Mouse (Mus musculus) stomach, embryonic 14.5 days (tissue): ENCODE results near the gene Tcf7l2. TPM values are rescaled to one million over a fixed set of nuclear protein-coding genes. Genes with fewer than 3 reads are reported as not detected.

ENCODE experiments used
- ATAC-seq: fragments of 200-750 bp; cut with Nextera tagmentation; 2 replicates; pipeline ENCODE4 v1.8.0; 2017; ENCODE audit warnings: low read depth, moderate TSS enrichment; ENCODE audit not compliant: insufficient number of reproducible peaks, insufficient read depth, low FRiP score
- H3K27ac ChIP-seq: fragments of 300-500 bp; sonication (generic); 2 replicates; pipeline ENCODE4 v1.5.1; 2014; ENCODE audit warnings: mild to moderate bottlenecking, low read length, moderate library complexity, mixed read lengths
- H3K27me3 ChIP-seq: fragments of 300-500 bp; sonication (generic); 2 replicates; pipeline ENCODE4 v1.6.1; 2014; ENCODE audit warnings: low read length, control low read depth, mixed read lengths; ENCODE audit not compliant: control insufficient read depth, insufficient read depth
- H3K36me3 ChIP-seq: fragments of 300-500 bp; sonication (generic); 2 replicates; pipeline ENCODE4 v1.6.1; 2014; ENCODE audit warnings: mild to moderate bottlenecking, control low read depth, low read length, moderate library complexity, mixed read lengths; ENCODE audit not compliant: control insufficient read depth, insufficient read depth
- H3K4me1 ChIP-seq: fragments of 300-500 bp; sonication (generic); 2 replicates; pipeline ENCODE4 v1.6.1; 2014; ENCODE audit warnings: low read length, control low read depth, mixed read lengths; ENCODE audit not compliant: control insufficient read depth, insufficient read depth
- H3K4me2 ChIP-seq: fragments of 300-500 bp; sonication (generic); replicated peaks from 2 replicates; pipeline ENCODE4 v1.6.1; 2014; ENCODE audit warnings: low read depth, low read length, control low read depth
- H3K4me3 ChIP-seq: fragments of 300-500 bp; sonication (generic); 2 replicates; pipeline ENCODE4 v1.5.1; 2014; ENCODE audit warnings: low read depth, low read length, control low read depth
- H3K9ac ChIP-seq: fragments of 300-500 bp; sonication (generic); replicated peaks from 2 replicates; pipeline ENCODE4 v1.6.1; 2014; ENCODE audit warnings: low read depth, mild to moderate bottlenecking, control low read depth, low read length, moderate library complexity, mixed read lengths
- H3K9me3 ChIP-seq: fragments of 300-500 bp; sonication (generic); 2 replicates; pipeline ENCODE4 v1.6.1; 2016; ENCODE audit warnings: low read depth, low read length, control low read depth; ENCODE audit not compliant: control insufficient read depth
- WGBS: fragments of 180-500 bp; shearing (Covaris S2); extraction: QIAGEN DNeasy Blood & Tissue Kit; methylation state at CpG from one replicate; pipeline ENCODE4 v1.1.7; 2014; 5-methylcytosine and 5-hydroxymethylcytosine counted together
- polyA plus RNA-seq: library from polyadenylated mRNA; unstranded; fragments of >200 nt; fragmentation: Nextera tagmentation; extraction: Ambion mirVana; gene quantifications from 2 replicates; pipeline ENCODE4 v1.2.1, GENCODE M21; 2014

The Tcf7l2 gene
- polyA plus RNA-seq, 1 experiment from 2014 or later: 151 TPM

GRCm38 (mm10) chr19:55714665-55715064 lies 27.0 kb upstream of the Tcf7l2 start:
- Histone ChIP-seq H3K27ac (peak overlapping the region; percentile 63; the same call in 1 of the 2 replicates), H3K4me2 (no peak overlapping the region), H3K4me1 (peaks cover 5% of the 10 kb centered on the region; the same call in 1 of the 2 replicates), H3K36me3 (no peaks in the 10 kb centered on the region), H3K27me3 (no peaks in the 10 kb centered on the region), H3K4me3 (no peak overlapping the region), H3K9me3 (no peaks in the 10 kb centered on the region), H3K9ac (no peak overlapping the region)
- ATAC-seq: peak; percentile 65
- WGBS: 55% methylated on average over 3 of the region's 3 CpGs

GRCm38 (mm10) chr19:55719083-55719482 lies 22.5 kb upstream of the Tcf7l2 start:
- no peaks in the 10 kb centered on the region for H3K36me3 ChIP-seq
- 72% methylated on average over 6 of the region's 6 CpGs for WGBS
- no peak for ATAC-seq
- H3K4me2 ChIP-seq: no peak overlapping the region
- no peak overlapping the region for H3K27ac ChIP-seq
- no peak overlapping the region for H3K9ac ChIP-seq
- H3K4me3 ChIP-seq: no peak overlapping the region
- H3K4me1 ChIP-seq: peaks cover 5% of the 10 kb centered on the region; the same call in 1 of the 2 replicates
- H3K27me3 ChIP-seq: no peaks in the 10 kb centered on the region
- H3K9me3 ChIP-seq: no peaks in the 10 kb centered on the region

- Histone ChIP-seq H3K27ac (no peak overlapping the region; the same call in 1 of the 2 replicates), H3K27me3 (no peaks in the 10 kb centered on the region), H3K9ac (no peak overlapping the region), H3K9me3 (no peaks in the 10 kb centered on the region), H3K4me3 (no peak overlapping the region), H3K4me1 (peaks cover under 1% of the 10 kb centered on the region; the same call in 1 of the 2 replicates), H3K4me2 (no peak overlapping the region), H3K36me3 (no peaks in the 10 kb centered on the region)
- ATAC-seq: no peak; the same call in 1 of the 2 replicates
- 69% methylated on average over 20 of the region's 20 CpGs for WGBS
Observed at GRCm38 (mm10) chr19:55719524-55720408, 21.9 kb upstream of the Tcf7l2 start.

- H3K27me3 ChIP-seq: no peaks in the 10 kb centered on the region
- H3K4me2 ChIP-seq: no peak overlapping the region
- WGBS: 72% methylated on average over 16 of the region's 16 CpGs
Observed at GRCm38 (mm10) chr19:55720409-55721092, 21.1 kb upstream of the Tcf7l2 start.

GRCm38 (mm10) chr19:55722376-55722775 lies 19.2 kb upstream of the Tcf7l2 start:
- peak overlapping the region; percentile 52 for H3K27ac ChIP-seq
- no peaks in the 10 kb centered on the region for H3K4me1 ChIP-seq
- H3K36me3 ChIP-seq: no peaks in the 10 kb centered on the region
- no peaks in the 10 kb centered on the region for H3K9me3 ChIP-seq
- H3K9ac ChIP-seq: no peak overlapping the region
- ATAC-seq: no peak
- no peaks in the 10 kb centered on the region for H3K27me3 ChIP-seq
- no peak overlapping the region for H3K4me3 ChIP-seq
- H3K4me2 ChIP-seq: no peak overlapping the region
- WGBS: 17% methylated on average over 6 of the region's 6 CpGs

More at GRCm38 (mm10) chr19:55720409-55721092, 21.1 kb upstream of the Tcf7l2 start:
- Histone ChIP-seq H3K27ac (no peak overlapping the region), H3K9me3 (no peaks in the 10 kb centered on the region), H3K9ac (no peak overlapping the region), H3K4me1 (no peaks in the 10 kb centered on the region; the same call in 1 of the 2 replicates), H3K4me3 (no peak overlapping the region), H3K36me3 (no peaks in the 10 kb centered on the region)
- ATAC-seq: no peak

- 73% methylated on average over 8 of the region's 8 CpGs for WGBS
- Histone ChIP-seq H3K36me3 (no peaks in the 10 kb centered on the region), H3K4me3 (no peak overlapping the region)
Observed at GRCm38 (mm10) chr19:55729376-55729775, 12.2 kb upstream of the Tcf7l2 start.

GRCm38 (mm10) chr19:55732499-55732898 lies 9.1 kb upstream of the Tcf7l2 start:
- H3K4me2 ChIP-seq: no peak overlapping the region
- WGBS: 49% methylated on average over 6 of the region's 6 CpGs
- ATAC-seq: no peak
- H3K9me3 ChIP-seq: no peaks in the 10 kb centered on the region
- H3K27me3 ChIP-seq: no peaks in the 10 kb centered on the region
- no peak overlapping the region for H3K4me3 ChIP-seq
- no peaks in the 10 kb centered on the region for H3K36me3 ChIP-seq
- no peak overlapping the region for H3K9ac ChIP-seq
- H3K4me1 ChIP-seq: no peaks in the 10 kb centered on the region
- H3K27ac ChIP-seq: peak overlapping the region; percentile 39; the same call in 1 of the 2 replicates

More at GRCm38 (mm10) chr19:55729376-55729775, 12.2 kb upstream of the Tcf7l2 start:
- Histone ChIP-seq H3K4me2 (no peak overlapping the region), H3K27me3 (no peaks in the 10 kb centered on the region), H3K9ac (no peak overlapping the region), H3K9me3 (no peaks in the 10 kb centered on the region), H3K4me1 (no peaks in the 10 kb centered on the region), H3K27ac (no peak overlapping the region)
- no peak for ATAC-seq

- H3K9me3 ChIP-seq: no peaks in the 10 kb centered on the region
- no peak overlapping the region for H3K9ac ChIP-seq
Observed at GRCm38 (mm10) chr19:55732994-55733393, 8.6 kb upstream of the Tcf7l2 start.

More at GRCm38 (mm10) chr19:55732994-55733393, 8.6 kb upstream of the Tcf7l2 start:
- no peaks in the 10 kb centered on the region for H3K36me3 ChIP-seq
- peak overlapping the region; percentile 39; the same call in 1 of the 2 replicates for H3K27ac ChIP-seq
- ATAC-seq: no peak
- no peak overlapping the region for H3K4me2 ChIP-seq
- 29% methylated on average over 3 of the region's 3 CpGs for WGBS
- H3K4me1 ChIP-seq: no peaks in the 10 kb centered on the region
- no peaks in the 10 kb centered on the region for H3K27me3 ChIP-seq
- H3K4me3 ChIP-seq: no peak overlapping the region
